Mouse (Mus musculus): ENCODE results near the gene Ubald1. TPM values are rescaled to one million over a fixed set of nuclear protein-coding genes. Genes with fewer than 3 reads are reported as not detected.

The Ubald1 gene
- polyA plus RNA-seq, 1 experiment from 2014 or later = 30.2 TPM

GRCm38 (mm10) chr16:4850938-4851628, 29.0 kb downstream of the Ubald1 start:
- in situ Hi-C loops (cut with MboI; ENCODE audit: low pct_unique_long_range_greater_than_20kb) = no loop called here
- no peak for ATAC-seq
- ChIA-PET POLR2A (no interaction called here), CTCF (no interaction called here)
- no peaks in the 10 kb centered on the region for H3K27me3 ChIP-seq
- no peak for TF ChIP-seq CTCF (IDR thresholded peaks at IDR 0.05)
- no peak for DNase-seq (ENCODE audit: low read depth, low spot score)

DNA sequence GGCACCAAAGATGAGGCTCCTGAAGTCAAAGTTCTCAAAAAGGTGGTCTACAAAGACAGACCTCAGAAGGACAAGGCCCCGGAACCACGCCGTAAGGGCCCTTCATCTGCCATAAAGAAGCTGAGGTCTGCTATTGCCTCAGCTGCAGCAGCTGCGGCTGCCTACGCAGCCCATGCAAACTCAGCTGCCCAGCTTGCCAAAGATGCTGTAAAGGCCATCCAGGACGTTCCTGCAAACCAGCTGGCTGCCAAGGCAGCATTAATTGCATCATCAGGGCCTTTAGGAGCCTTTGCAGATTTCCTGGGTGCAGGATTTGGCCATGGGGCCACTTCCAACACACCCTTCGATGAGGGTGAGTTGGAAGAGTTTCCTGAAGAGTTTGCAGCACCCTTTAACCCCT, 29.8 kb downstream of the Ubald1 start:
- ATAC-seq (no peak), DNase-seq (ENCODE audit: low read depth, low spot score) (no peak)
- no peaks in the 10 kb centered on the region for H3K27me3 ChIP-seq
- in situ Hi-C loops (cut with MboI; ENCODE audit: low pct_unique_long_range_greater_than_20kb) = no loop called here
- POLR2A ChIA-PET = no interaction called here
- no peak for TF ChIP-seq CTCF (IDR thresholded peaks at IDR 0.05)
- CTCF ChIA-PET = no interaction called here

DNA sequence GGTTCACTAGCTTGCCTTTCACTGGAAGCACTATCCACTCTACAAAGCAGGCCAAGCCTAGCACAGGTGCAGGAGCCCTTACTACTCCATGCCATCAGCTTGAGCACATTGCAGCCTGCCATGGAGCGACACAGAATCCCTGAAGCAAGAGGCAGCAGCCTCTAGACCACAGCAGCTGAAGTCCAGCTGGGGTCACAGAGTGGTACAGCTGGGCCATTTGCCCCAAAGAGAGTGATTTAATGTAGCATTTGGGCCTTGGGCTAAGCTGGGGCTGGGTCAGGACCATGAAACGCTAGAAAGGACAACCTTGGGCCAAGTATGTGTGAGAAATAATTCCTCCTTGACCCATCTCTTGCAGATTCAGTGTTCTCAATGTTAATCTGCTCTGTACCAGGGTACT, 32.0 kb downstream of the Ubald1 start:
- no peak for TF ChIP-seq CTCF (IDR thresholded peaks at IDR 0.05)
- ATAC-seq (no peak), DNase-seq (ENCODE audit: low read depth, low spot score) (no peak)
- POLR2A ChIA-PET = no interaction called here
- in situ Hi-C loops (cut with MboI; ENCODE audit: low pct_unique_long_range_greater_than_20kb) = no loop called here
- CTCF ChIA-PET = no interaction called here
- H3K27me3 ChIP-seq = no peaks in the 10 kb centered on the region

- CTCF ChIA-PET = no interaction called here
- ATAC-seq (no peak), DNase-seq (ENCODE audit: low read depth, low spot score) (no peak)
- TF ChIP-seq CTCF (IDR thresholded peaks at IDR 0.05) = no peak
- POLR2A ChIA-PET = no interaction called here
- no peaks in the 10 kb centered on the region for H3K27me3 ChIP-seq
- in situ Hi-C loops (cut with MboI; ENCODE audit: low pct_unique_long_range_greater_than_20kb) = no loop called here
These were observed 33.1 kb downstream of the Ubald1 start for GRCm38 (mm10) chr16:4847041-4847440.

GRCm38 (mm10) chr16:4840231-4840630, 39.9 kb downstream of the Ubald1 start:
- ATAC-seq (no peak), DNase-seq (ENCODE audit: low read depth, low spot score) (no peak)
- no peak for TF ChIP-seq CTCF (IDR thresholded peaks at IDR 0.05)
- in situ Hi-C loops (cut with MboI; ENCODE audit: low pct_unique_long_range_greater_than_20kb) = no loop called here
- ChIA-PET CTCF (no interaction called here), POLR2A (no interaction called here)
- H3K27me3 ChIP-seq = no peaks in the 10 kb centered on the region

- no peaks in the 10 kb centered on the region for H3K27me3 ChIP-seq
- ATAC-seq (no peak), DNase-seq (ENCODE audit: low read depth, low spot score) (no peak)
- POLR2A ChIA-PET = no interaction called here
- in situ Hi-C loops (cut with MboI; ENCODE audit: low pct_unique_long_range_greater_than_20kb) = no loop called here
- CTCF ChIA-PET = interaction anchor here (1.1 kb wide), 1 partner anchor 11 kb away, joined by 4 read pairs; no protein-coding TSS in a partner anchor
- TF ChIP-seq CTCF (IDR thresholded peaks at IDR 0.05) = no peak
These were observed 40.6 kb downstream of the Ubald1 start for GRCm38 (mm10) chr16:4839552-4839951.

DNA sequence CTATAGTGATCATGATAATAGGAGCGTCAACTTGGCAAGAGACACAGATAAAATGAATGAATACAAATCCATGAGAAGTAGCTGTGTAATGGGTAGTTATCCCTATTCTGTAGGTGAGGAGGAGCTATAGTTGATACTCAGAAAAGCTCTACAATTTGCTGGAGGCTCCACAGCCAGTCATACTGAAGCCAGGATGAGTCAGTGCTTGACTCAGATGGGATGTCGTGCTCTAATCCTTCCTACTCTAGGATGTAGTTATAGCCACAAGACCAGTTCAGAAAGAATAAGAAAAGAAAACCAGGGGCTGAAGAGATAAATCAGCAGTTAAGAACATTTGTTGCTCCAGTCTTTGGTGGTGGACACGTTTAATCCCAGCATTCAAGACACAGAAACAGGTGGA, 42.5 kb downstream of the Ubald1 start:
- in situ Hi-C loops (cut with MboI; ENCODE audit: low pct_unique_long_range_greater_than_20kb) = no loop called here
- DNase-seq (ENCODE audit: low read depth, low spot score) = no peak
- no peak for TF ChIP-seq CTCF (IDR thresholded peaks at IDR 0.05)
- POLR2A ChIA-PET = no interaction called here
- CTCF ChIA-PET = no interaction called here
- H3K27me3 ChIP-seq = no peaks in the 10 kb centered on the region
- ATAC-seq = no peak

DNA sequence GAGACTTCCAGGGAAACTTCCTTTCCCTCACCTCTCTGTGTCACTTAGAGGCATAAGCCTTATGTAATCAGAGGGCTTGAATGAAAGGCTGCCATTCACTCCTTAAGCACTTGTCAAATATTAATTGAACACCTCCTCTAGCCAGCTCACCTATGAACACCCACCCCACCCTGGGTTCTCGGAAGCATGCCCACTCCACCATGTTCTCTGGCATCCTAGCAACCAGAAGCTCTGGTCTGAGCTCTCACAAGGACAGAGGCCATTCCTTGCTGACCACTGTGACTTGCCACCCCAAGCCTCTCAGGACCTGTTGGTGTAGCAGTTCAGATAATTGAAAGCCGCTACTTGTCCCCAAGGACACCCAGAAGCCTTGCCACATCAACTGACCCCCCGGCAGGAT, 44.9 kb downstream of the Ubald1 start, which contains the start of gene 4930562C15Rik:
Gene 4930562C15Rik, plus strand, starts transcription at position 226 of the 400 bp plus-strand sequence.
- no peak for TF ChIP-seq CTCF (IDR thresholded peaks at IDR 0.05)
- H3K27me3 ChIP-seq = no peaks in the 10 kb centered on the region
- in situ Hi-C loops (cut with MboI; ENCODE audit: low pct_unique_long_range_greater_than_20kb) = no loop called here
- ATAC-seq (no peak), DNase-seq (ENCODE audit: low read depth, low spot score) (no peak)
- POLR2A ChIA-PET = no interaction called here
- CTCF ChIA-PET = interaction anchor here (1.8 kb wide), 1 partner anchor 44 kb away, joined by 5 read pairs; no protein-coding TSS in a partner anchor

DNA sequence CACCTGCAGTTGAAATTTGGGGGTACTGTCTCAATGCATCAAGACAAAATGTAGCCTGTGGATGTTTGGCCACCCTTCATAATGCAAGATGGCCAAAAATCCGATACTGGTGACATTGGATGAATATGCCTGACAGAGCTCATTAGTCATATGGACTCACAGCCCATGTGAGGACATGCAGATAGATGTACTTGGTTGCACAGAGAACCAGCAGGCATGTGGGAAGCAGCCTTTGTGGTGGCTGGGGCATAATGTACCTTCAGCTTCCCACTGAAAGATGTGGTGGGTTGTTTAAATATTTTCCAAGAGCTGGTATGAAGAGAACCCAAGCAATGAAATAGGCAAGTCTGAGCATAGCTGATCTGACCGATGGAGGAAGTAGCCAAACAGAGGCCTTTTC, 46.3 kb downstream of the Ubald1 start:
- no peak for DNase-seq (ENCODE audit: low read depth, low spot score)
- ATAC-seq = no peak
- in situ Hi-C loops (cut with MboI; ENCODE audit: low pct_unique_long_range_greater_than_20kb) = no loop called here

DNA sequence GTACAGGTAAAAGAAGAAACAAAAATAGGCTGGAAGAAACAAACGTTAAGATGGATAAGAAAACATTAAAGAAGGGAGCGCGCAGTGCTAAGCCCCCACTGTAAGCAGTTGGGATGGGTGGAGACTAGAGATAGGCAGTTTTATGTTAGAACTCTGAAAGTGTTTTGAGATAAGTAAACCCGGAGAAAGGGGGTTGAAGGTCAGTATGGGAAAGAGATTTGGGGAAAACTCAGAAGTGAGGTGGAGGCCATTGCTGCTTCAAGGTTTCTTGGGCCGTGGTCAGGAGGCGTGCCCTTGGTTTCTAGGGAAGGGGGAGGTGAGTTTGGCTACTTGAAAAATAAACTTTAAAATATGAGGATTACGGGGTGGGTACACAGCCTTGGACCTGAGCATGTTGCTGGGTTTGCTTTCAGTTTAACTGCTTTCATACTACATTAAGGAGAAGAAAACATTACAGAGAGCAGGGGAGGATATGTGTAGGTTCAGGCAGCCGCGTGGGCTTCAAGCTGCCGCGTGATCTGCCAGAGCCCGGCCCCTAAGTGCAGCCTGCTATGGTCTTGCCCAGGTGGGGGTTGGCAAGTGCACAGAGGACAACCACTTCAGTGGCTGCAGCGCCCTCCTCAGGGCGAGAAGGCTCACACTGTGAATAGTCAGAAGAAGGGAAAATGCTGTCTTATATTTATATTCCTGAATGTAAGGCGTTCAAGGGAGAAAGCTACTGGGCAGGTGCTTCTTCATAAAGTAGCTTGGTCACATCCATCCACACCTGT, 48.3 kb downstream of the Ubald1 start:
- H3K27me3 ChIP-seq = no peaks in the 10 kb centered on the region
- in situ Hi-C loops (cut with MboI; ENCODE audit: low pct_unique_long_range_greater_than_20kb) = no loop called here
- POLR2A ChIA-PET = no interaction called here
- no peak for TF ChIP-seq CTCF (IDR thresholded peaks at IDR 0.05)
- DNase-seq (ENCODE audit: low read depth, low spot score) = no peak
- ATAC-seq = no peak
- CTCF ChIA-PET = interaction anchor here (1.0 kb wide), 1 partner anchor 11 kb away, joined by 5 read pairs; no protein-coding TSS in a partner anchor

More for the DNA sequence above, 46.3 kb downstream of the Ubald1 start:
- TF ChIP-seq CTCF (IDR thresholded peaks at IDR 0.05) = no peak
- ChIA-PET POLR2A (no interaction called here), CTCF (interaction anchor here (1.1 to 1.8 kb wide), 2 partner anchors 8 to 42 kb away, joined by 3 to 5 read pairs; no protein-coding TSS in a partner anchor)
- no peaks in the 10 kb centered on the region for H3K27me3 ChIP-seq

DNA sequence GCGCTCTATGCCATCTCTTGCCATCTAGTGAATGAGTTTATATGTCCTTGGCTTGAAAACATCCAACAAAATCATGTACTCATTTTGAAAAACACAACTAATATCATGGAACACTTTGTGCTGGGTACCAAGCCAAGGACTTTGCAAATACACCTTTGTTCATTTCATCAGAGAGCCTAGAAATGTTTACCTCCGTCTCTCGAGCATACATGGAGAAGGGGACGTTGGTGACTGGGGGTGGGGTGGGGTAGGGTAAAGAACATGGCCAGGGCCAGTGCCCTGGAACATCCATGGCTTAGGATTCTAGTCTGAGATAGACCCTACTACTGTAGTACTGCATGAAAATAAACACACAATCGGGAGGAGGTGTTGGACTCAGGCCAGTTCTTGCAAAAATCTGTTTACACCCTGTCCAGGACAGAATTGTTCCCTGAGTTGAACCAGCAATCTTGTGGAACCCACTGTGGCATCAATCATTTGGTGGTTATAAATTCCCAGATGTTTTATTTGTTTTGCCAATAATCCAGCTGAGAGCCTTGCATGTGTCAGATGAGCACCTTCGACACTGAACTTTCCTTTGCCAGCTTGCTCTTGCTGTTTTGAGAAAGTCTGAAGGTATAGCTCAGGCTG, 50.7 kb downstream of the Ubald1 start:
- POLR2A ChIA-PET = no interaction called here
- in situ Hi-C loops (cut with MboI; ENCODE audit: low pct_unique_long_range_greater_than_20kb) = no loop called here
- ATAC-seq (no peak), DNase-seq (ENCODE audit: low read depth, low spot score) (no peak)
- no peaks in the 10 kb centered on the region for H3K27me3 ChIP-seq
- CTCF ChIA-PET = interaction anchor here (1.4 kb wide), 1 partner anchor 10 kb away, joined by 4 read pairs; no protein-coding TSS in a partner anchor
- TF ChIP-seq CTCF (IDR thresholded peaks at IDR 0.05) = no peak

Data from Patski (cell line).